In the genomic region with DNA sequence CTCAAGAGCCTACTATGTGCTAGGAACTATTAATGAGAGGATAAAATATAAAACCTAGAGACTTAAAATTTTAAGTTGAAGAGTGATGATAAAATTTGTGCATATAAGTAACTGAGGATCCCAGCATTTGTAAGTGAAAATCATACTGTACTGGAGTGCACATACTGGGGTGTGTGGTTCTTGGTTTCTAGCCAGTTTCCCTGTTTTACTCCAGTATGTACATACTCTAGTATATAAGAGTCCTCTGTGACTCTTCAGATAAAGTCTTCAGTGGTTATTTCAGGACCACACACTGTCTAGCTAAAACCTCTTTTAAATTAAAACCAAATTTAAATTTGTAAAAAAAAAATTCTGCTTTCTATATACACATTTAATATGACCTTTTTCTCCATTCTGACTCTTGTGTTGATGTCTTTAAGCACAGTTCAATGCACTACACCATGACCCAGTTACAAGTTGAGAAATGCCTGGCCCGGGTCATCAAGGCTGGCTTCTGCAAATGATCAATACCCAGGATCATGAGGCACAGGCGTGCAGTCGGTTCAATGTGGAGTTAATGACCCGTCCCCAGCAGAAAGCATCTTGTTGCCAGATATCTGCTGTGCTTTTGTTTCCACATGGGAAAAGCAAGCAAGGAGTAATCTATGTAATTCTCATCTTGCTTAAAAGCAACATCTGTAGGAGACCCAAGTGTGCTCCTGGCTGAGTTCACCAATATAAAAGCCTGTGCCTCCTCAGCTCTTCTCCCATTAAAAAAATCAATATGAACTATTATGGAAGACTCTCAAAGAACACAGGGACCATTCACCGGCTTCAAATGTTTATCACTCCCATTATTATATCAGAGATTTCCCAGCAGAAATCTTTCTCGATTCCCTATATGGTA, we compare ENCODE assay signal across 14 mouse cellular contexts.
DNase-seq lines count a peak whose midpoint lies in the region; ATAC-seq lines count a peak whose summit lies in the region.
"Had no signal": no experiment of that assay in that cellular context is flagged by ENCODE, and none has a peak within 500 bp of the region (broad histone marks: within the 10 kb centered on the region; RNA-seq: fewer than 3 reads in every experiment).

No protein-coding gene starts in this region.

- H3K9me3 ChIP-seq in forebrain, embryonic 12.5 days = no peaks in the 10 kb centered on the region
- no peaks in the 10 kb centered on the region for H3K9me3 ChIP-seq in forebrain, embryonic 15.5 days
- H3K9me3 ChIP-seq in hindbrain, embryonic 13.5 days = no peaks in the 10 kb centered on the region
- H3K9me3 ChIP-seq in hindbrain, embryonic 10.5 days = no peaks in the 10 kb centered on the region
- H3K9me3 ChIP-seq in stomach, embryonic 15.5 days = no peaks in the 10 kb centered on the region
- H3K9me3 ChIP-seq: hindbrain, embryonic 12.5 days; kidney, embryonic 15.5 days; midbrain, embryonic 10.5 days had no signal

- H3K4me1 ChIP-seq in forebrain, embryonic 12.5 days = no peaks in the 10 kb centered on the region
- H3K4me1 ChIP-seq in forebrain, embryonic 15.5 days = no peaks in the 10 kb centered on the region
- H3K4me1 ChIP-seq in hindbrain, embryonic 13.5 days (replicated peaks) = peaks cover 3% of the 10 kb centered on the region; the same call in 1 of the 2 replicates
- H3K4me1 ChIP-seq in hindbrain, embryonic 10.5 days (replicated peaks) = no peaks in the 10 kb centered on the region
- no peaks in the 10 kb centered on the region for H3K4me1 ChIP-seq in stomach, embryonic 15.5 days
- H3K4me1 ChIP-seq: hindbrain, embryonic 12.5 days; kidney, embryonic 15.5 days; midbrain, embryonic 10.5 days had no signal

- no peaks in the 10 kb centered on the region for H3K27me3 ChIP-seq in forebrain, embryonic 12.5 days
- no peaks in the 10 kb centered on the region for H3K27me3 ChIP-seq in forebrain, embryonic 15.5 days
- no peaks in the 10 kb centered on the region for H3K27me3 ChIP-seq in hindbrain, embryonic 13.5 days
- H3K27me3 ChIP-seq in hindbrain, embryonic 10.5 days (ENCODE audit: insufficient read depth, poor library complexity, severe bottlenecking) = no peaks in the 10 kb centered on the region
- H3K27me3 ChIP-seq in stomach, embryonic 15.5 days (replicated peaks) = no peaks in the 10 kb centered on the region
- H3K27me3 ChIP-seq: hindbrain, embryonic 12.5 days; kidney, embryonic 15.5 days had no signal

- whole genome bisulfite sequencing in forebrain, embryonic 12.5 days = 72% methylated on average over 6 of the region's 6 CpGs
- 65% methylated on average over 6 of the region's 6 CpGs for WGBS in forebrain, embryonic 15.5 days
- WGBS in hindbrain, embryonic 13.5 days = 50% methylated on average over 6 of the region's 6 CpGs
- WGBS in hindbrain, embryonic 10.5 days = 70% methylated on average over 6 of the region's 6 CpGs
- 57% methylated on average over 6 of the region's 6 CpGs for WGBS in stomach, embryonic 15.5 days

- H3K9ac ChIP-seq in forebrain, embryonic 12.5 days = no peak overlapping the region
- H3K9ac ChIP-seq in forebrain, embryonic 15.5 days (replicated peaks) = no peak overlapping the region
- H3K9ac ChIP-seq in hindbrain, embryonic 13.5 days = no peak overlapping the region
- no peak overlapping the region for H3K9ac ChIP-seq in stomach, embryonic 15.5 days
- H3K9ac ChIP-seq: hindbrain, embryonic 12.5 days; kidney, embryonic 15.5 days; lung, embryonic 14.5 days had no signal

- no peak overlapping the region for H3K4me3 ChIP-seq in forebrain, embryonic 12.5 days (replicated peaks)
- no peak overlapping the region for H3K4me3 ChIP-seq in forebrain, embryonic 15.5 days
- H3K4me3 ChIP-seq in hindbrain, embryonic 13.5 days = no peak overlapping the region
- no peak overlapping the region for H3K4me3 ChIP-seq in hindbrain, embryonic 10.5 days
- H3K4me3 ChIP-seq in stomach, embryonic 15.5 days (replicated peaks) = no peak overlapping the region
- H3K4me3 ChIP-seq: hindbrain, embryonic 12.5 days; kidney, embryonic 15.5 days; midbrain, embryonic 10.5 days had no signal

- DNase-seq in hindbrain, embryonic 10.5 days (ENCODE audit: low spot score) = no peak
- DNase-seq in lung, postnatal 25 days (ENCODE audit: low spot score) = peak; percentile 5
- DNase-seq in lung, postnatal 4 days = no peak
- DNase-seq in right cerebral cortex, postnatal 4 days = no peak
- DNase-seq: B cell, adult 2 months; thymus, postnatal 4 days had no signal

- H3K27ac ChIP-seq in forebrain, embryonic 12.5 days = no peak overlapping the region
- H3K27ac ChIP-seq in forebrain, embryonic 15.5 days (replicated peaks) = no peak overlapping the region
- H3K27ac ChIP-seq in hindbrain, embryonic 13.5 days = no peak overlapping the region
- no peak overlapping the region for H3K27ac ChIP-seq in hindbrain, embryonic 10.5 days
- H3K27ac ChIP-seq in stomach, embryonic 15.5 days = 0 out of 2 replicates have a peak overlapping the region, but pooled peaks have one; percentile 51
- H3K27ac ChIP-seq: hindbrain, embryonic 12.5 days; kidney, embryonic 15.5 days; midbrain, embryonic 10.5 days had no signal

- H3K4me2 ChIP-seq in forebrain, embryonic 12.5 days = no peak overlapping the region
- no peak overlapping the region for H3K4me2 ChIP-seq in forebrain, embryonic 15.5 days (replicated peaks)
- H3K4me2 ChIP-seq in hindbrain, embryonic 13.5 days = no peak overlapping the region
- no peak overlapping the region for H3K4me2 ChIP-seq in stomach, embryonic 15.5 days
- H3K4me2 ChIP-seq: hindbrain, embryonic 12.5 days; kidney, embryonic 15.5 days; lung, embryonic 14.5 days had no signal

- H3K36me3 ChIP-seq in forebrain, embryonic 12.5 days (replicated peaks) = no peaks in the 10 kb centered on the region
- H3K36me3 ChIP-seq in forebrain, embryonic 15.5 days = no peaks in the 10 kb centered on the region
- H3K36me3 ChIP-seq in hindbrain, embryonic 13.5 days = no peaks in the 10 kb centered on the region
- no peaks in the 10 kb centered on the region for H3K36me3 ChIP-seq in hindbrain, embryonic 10.5 days
- H3K36me3 ChIP-seq in stomach, embryonic 15.5 days = no peaks in the 10 kb centered on the region
- H3K36me3 ChIP-seq: hindbrain, embryonic 12.5 days; kidney, embryonic 15.5 days; midbrain, embryonic 10.5 days had no signal

- ATAC-seq in forebrain, embryonic 12.5 days (ENCODE audit: low FRiP score) = 0 out of 2 replicates have a peak, but pooled peaks have one; percentile 17
- no peak for ATAC-seq in forebrain, embryonic 15.5 days (replicated peaks)
- peak; percentile 46; the same call in 1 of the 2 replicates for ATAC-seq in hindbrain, embryonic 13.5 days (ENCODE audit: low FRiP score)
- no peak for ATAC-seq in stomach, embryonic 15.5 days (ENCODE audit: insufficient read depth, low FRiP score, low read depth)

Comparison
In these comparisons a context has a peak if more than half of its experiments do, and no peak if none do; other contexts are left out.
1. ATAC-seq: peak in forebrain, embryonic 12.5 days (single experiment) and hindbrain, embryonic 13.5 days (single experiment); none in forebrain, embryonic 15.5 days (single experiment) and stomach, embryonic 15.5 days (single experiment).